Mouse (Mus musculus) erythroid progenitor cell, adult 5-6 weeks (primary cell): ENCODE data around the gene Syne2. TPM values are rescaled to one million over a fixed set of nuclear protein-coding genes. Genes with fewer than 3 reads are reported as not detected.

Experiments
- ATAC-seq: replicated peaks from 2 replicates; pipeline ENCODE4 v1.8.0; 2016; ENCODE audit warnings: moderate number of reproducible peaks, mild to moderate bottlenecking, moderate TSS enrichment, inconsistent platforms; ENCODE audit not compliant: poor library complexity, low FRiP score, severe bottlenecking
- total RNA-seq, 2 experiments: library from RNA; stranded (forward) in 1 of 2; stranded (reverse) in 1 of 2; fragments of 150-400 nt in 1 of 2; fragments of 186-747, 209-891 nt in 1 of 2; gene quantifications; 2 replicates each; pipeline versions ENCODE4 v1.2.3 to v1.2.4; 2015 to 2017; ENCODE audit warnings: low replicate concordance in 2 of 2

Syne2 gene
- total RNA-seq, 2 experiments from 2014 or later, result 2.5 to 3.0 TPM

GRCm38 (mm10) chr12:76085956-76086905, 268.3 kb downstream of the Syne2 start:
- ATAC-seq, result no peak

DNA sequence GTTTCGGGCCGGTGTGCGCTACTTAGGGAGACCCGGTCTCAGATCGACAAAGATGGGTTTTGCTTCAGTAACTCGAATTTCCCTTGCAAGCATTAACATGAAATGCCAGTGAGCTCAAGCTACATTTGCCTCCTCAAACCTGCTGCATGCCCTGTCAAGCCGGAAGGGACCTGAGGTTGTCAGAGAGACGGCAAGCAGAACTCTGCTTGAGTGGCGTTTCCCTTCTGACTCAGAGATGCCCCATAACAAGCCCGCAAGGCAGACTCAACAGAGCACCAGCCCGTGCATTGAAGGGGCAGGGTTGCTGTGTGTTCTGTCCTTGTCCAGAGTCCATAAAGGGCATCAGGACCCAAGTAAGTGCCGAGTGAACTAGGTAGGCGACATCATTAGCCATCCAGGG, 269.1 kb downstream of the Syne2 start:
- ATAC-seq, result no peak

GRCm38 (mm10) chr12:76092789-76093466, 275.0 kb downstream of the Syne2 start:
- no peak for ATAC-seq

DNA sequence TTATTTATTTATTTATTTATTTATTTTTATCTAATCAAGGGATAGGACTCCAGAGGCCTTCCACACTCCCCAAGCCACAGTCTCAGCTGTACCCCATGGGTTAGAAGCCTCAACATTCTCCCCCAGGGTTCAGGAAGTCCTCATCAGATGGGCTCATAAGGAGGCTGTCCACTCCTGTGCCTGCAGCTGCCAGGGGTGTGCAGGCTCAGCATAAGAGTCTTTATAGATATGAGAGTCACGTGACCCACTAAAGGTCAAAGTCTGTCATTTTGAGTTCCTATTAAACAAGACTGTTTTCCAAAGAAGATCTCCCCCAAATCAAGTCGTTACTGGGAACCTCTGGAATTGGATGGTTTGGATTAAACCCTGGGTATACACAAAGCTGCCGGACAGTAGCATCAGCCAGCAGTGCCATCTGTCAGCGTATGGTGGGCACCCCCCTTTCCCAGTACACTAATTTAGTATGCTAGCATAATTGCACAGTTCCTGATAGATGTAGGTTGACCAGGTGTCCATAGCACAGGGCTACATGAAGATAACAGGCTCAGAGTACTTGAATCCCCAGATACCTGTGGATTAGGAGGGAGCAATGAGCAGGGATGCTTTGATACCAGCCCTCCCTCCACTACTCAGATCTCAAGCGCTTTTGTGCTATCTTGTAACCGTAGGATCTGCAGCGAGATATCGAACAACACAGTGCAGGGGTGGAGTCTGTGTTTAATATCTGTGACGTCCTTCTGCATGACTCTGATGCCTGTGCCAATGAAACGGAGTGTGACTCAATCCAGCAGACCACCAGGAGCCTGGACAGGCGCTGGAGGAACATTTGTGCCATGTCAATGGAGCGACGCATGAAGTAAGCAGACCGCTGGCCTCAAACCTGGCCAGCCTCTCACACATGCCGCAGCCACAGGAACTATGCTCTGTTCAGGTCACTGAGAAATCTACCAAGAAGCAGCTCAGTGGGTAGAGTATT, 276.0 kb downstream of the Syne2 start:
- ATAC-seq, result no peak

DNA sequence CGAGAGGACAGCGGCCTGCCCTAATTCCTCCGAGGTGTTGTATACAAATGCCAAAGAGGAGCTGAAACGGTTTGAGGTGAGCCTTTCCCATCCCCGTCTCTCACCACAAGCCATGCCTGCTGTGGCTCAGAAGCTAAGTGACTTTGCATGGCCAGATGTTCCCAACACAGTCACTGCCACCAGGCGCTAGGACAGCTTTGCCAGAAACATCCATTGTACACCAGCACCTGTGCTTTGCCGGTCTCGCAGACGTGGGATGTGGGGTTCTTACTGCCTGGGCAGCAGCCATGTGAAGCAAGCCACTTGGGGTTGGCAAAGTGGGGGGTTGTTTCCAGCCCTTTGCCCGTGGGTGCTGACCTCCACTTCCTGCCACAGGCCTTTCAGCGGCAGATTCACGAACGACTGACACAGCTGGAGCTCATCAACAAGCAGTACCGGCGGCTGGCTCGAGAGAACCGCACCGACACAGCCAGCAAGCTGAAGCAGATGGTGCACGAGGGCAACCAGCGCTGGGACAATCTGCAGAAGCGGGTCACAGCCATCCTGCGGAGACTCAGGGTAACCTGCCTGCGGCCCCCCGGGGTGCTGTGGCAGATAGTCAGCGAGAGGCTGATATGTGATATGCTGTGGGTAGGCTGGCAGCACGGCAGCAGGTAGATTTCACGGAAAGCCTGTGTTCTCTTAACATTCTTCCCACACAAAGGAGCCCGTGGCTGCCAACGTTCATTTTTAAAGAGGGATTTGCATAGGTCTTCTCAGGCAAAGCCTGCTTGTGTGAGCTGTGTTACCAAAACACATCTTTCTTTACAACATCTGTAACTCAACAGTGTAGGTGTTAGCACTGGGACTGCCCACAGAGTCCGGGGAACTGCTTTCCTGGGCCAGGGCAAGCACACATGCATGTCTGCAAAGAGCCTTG, 277.4 kb downstream of the Syne2 start:
- no peak for ATAC-seq

- ATAC-seq, result no peak
These were observed 284.7 kb downstream of the Syne2 start for GRCm38 (mm10) chr12:76102621-76103020.

- ATAC-seq, result no peak
These were observed 286.8 kb downstream of the Syne2 start for GRCm38 (mm10) chr12:76104596-76105351.

- ATAC-seq, result no peak
These were observed 291.9 kb downstream of the Syne2 start for GRCm38 (mm10) chr12:76109646-76110405.

DNA sequence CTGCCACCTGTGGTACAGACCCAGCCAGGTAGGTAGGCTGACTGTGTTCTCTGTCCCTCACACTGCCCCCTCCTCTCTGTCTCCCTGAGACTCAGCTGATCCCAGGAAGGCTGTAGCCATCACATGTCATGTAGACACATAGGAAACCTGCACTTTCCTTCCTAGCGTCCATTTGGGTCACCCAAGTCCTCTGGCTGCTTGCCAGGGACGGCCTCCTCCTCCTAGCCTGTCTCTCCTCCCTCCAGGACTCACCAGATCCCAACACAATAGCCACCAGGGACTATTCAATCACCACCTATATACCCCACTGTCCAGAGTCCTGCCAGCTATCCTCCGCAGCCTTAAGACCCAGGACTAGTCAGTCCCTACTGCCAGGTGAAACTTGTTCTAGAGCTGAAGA, 293.1 kb downstream of the Syne2 start:
- no peak for ATAC-seq

DNA sequence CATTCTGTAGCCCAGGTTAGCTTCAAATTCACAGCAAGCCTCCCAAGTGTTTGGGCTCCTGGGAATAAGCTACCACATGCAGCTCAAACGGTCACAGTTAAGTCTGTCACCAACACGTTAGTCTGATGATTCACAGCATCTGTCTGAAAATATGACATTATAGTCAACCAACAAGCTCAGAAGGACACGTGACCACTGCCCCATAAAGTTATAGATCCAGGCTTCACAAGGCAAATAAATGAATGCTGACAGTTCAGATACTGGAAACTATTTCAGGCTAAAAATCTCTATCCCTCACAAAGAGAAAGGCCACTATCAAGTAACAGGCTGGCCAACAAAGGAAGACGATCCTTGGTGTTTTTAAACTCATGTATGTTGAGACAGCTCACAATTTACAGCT, 298.6 kb downstream of the Syne2 start:
- ATAC-seq, result no peak

DNA sequence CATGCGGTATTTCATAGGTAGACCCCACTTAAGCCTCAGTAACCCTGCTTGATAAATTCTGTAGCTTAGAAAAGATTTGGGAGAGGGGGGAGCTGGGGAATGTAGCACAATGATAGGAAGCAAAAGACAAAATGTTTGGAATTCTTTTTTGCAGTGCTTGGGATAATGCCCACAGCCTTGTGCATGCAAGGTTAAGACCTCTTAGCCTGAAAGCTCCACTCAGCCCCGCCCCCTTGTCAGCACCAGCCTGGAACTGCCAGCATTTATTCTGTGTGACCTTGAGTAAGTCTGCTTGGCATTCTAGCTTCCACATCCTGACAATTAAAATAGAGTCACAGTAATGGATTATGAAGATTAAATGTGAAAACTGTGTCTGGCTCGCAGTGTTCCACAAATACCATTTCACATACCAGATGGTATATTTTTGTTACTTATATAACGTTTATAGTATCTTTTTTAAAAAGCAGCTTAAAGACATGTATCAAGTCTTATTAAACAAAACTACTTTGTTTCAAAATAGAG, 299.8 kb downstream of the Syne2 start:
- no peak for ATAC-seq

DNA sequence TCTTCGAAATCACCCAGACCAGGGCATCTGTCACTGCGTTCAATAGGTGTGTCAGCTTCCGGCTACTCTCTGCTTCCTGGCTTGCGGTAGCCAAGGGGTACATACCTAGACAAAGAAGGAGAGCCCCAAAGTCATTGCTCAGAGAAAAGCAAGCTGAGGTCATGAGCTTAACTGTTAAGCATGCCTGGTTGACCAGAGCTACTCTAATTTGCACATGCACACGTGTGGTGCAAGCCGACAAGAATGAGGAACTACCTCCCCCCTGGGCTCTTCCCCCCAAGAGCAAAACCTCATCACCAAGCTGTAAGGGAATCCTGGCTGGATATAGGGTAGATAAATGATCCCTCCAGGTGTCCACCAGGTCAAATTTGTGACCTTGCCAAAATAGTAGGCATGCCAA, 305.3 kb downstream of the Syne2 start:
- ATAC-seq, result no peak

DNA sequence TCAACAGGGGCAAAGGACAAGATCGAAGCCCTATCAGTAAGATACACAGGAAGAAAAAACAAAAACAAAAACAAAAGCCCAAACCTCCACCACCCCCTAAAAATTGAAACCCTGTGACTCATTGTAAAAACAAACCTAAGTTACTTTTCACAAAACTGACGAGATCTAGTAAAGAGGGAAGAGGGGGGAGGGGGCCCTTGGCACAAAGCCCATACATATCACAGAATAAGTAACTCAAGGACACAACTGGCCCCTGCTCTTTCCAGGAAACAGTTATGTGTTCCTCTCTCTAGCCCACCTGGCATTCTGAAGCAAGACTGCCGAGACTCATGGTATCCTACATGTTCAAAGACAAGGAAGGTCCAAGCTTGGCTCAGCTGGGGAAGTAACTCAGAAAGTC, 310.4 kb downstream of the Syne2 start:
- ATAC-seq, result no peak

GRCm38 (mm10) chr12:76128831-76129230, 310.9 kb downstream of the Syne2 start:
- ATAC-seq, result no peak

- ATAC-seq, result no peak
These were observed 312.3 kb downstream of the Syne2 start for GRCm38 (mm10) chr12:76130281-76130680.

GRCm38 (mm10) chr12:76130891-76131290, 313.0 kb downstream of the Syne2 start:
- ATAC-seq, result no peak

DNA sequence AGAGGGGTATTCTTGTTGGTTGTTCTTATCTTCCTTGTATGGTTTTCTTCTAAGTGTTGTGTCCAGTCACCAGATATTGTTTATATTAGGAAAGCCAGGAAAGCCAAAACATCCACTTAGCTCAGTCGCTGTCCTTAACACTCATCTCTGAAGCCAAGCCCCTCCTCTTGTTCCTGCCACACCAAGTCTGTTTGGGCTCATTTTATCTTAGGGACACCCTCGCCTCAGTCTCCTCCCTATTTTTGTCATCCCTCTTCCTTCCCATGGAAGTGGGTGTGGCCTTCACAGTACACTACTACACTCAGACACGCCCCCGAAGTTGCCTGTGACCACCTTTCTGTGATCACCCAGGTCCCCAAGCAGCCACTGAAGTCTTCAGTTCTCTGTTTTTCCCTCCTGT, 314.7 kb downstream of the Syne2 start:
- ATAC-seq, result no peak
